Mouse (Mus musculus): ENCODE results near the gene Steap4. TPM values are rescaled to one million over a fixed set of nuclear protein-coding genes. Genes with fewer than 3 reads are reported as not detected.
"Not testable (repeated sequence)": the region's sequence is repeated elsewhere in the genome, so short reads cannot be mapped to it uniquely, and the experiment has no call there.

Gene Steap4
- polyA plus RNA-seq, 1 experiment, result not detected

GRCm38 (mm10) chr5:7980586-7980985 lies 20.3 kb downstream of the Steap4 start:
- H3K27ac ChIP-seq (ENCODE audit: insufficient read depth, low read depth, low read length), result no peak overlapping the region
- no peak for TF ChIP-seq POLR2A (IDR thresholded peaks at IDR 0.05; ENCODE audit: borderline replicate concordance, low read depth, low read length)
- no peak for TF ChIP-seq CTCF (IDR thresholded peaks at IDR 0.05; ENCODE audit: low read depth, low read length)
- H3K4me3 ChIP-seq (ENCODE audit: insufficient read depth, low read length), result no peak overlapping the region
- peaks cover 6% of the 10 kb centered on the region for H3K4me1 ChIP-seq (ENCODE audit: control insufficient read depth, insufficient read depth, low read length)

- no peak overlapping the region for H3K27ac ChIP-seq (ENCODE audit: insufficient read depth, low read depth, low read length)
- TF ChIP-seq POLR2A (IDR thresholded peaks at IDR 0.05; ENCODE audit: borderline replicate concordance, low read depth, low read length) (no peak), CTCF (IDR thresholded peaks at IDR 0.05; ENCODE audit: low read depth, low read length) (no peak)
- no peak overlapping the region for H3K4me3 ChIP-seq (ENCODE audit: insufficient read depth, low read length)
- no peaks in the 10 kb centered on the region for H3K4me1 ChIP-seq (ENCODE audit: control insufficient read depth, insufficient read depth, low read length)
Observed at GRCm38 (mm10) chr5:7987962-7988361, 27.7 kb downstream of the Steap4 start.

GRCm38 (mm10) chr5:7988415-7988814 lies 28.2 kb downstream of the Steap4 start:
- H3K4me1 ChIP-seq (ENCODE audit: control insufficient read depth, insufficient read depth, low read length), result no peaks in the 10 kb centered on the region
- no peak overlapping the region for H3K4me3 ChIP-seq (ENCODE audit: insufficient read depth, low read length)
- H3K27ac ChIP-seq (ENCODE audit: insufficient read depth, low read depth, low read length), result no peak overlapping the region
- no peak for TF ChIP-seq CTCF (IDR thresholded peaks at IDR 0.05; ENCODE audit: low read depth, low read length)
- TF ChIP-seq POLR2A (IDR thresholded peaks at IDR 0.05; ENCODE audit: borderline replicate concordance, low read depth, low read length), result no peak

- H3K4me1 ChIP-seq (ENCODE audit: control insufficient read depth, insufficient read depth, low read length); H3K4me3 ChIP-seq (ENCODE audit: insufficient read depth, low read length); H3K27ac ChIP-seq (ENCODE audit: insufficient read depth, low read depth, low read length): not testable (repeated sequence)
Observed at GRCm38 (mm10) chr5:7991631-7992030, 31.4 kb downstream of the Steap4 start.

- no peak overlapping the region for H3K4me3 ChIP-seq (ENCODE audit: insufficient read depth, low read length)
- H3K27ac ChIP-seq (ENCODE audit: insufficient read depth, low read depth, low read length), result no peak overlapping the region
- TF ChIP-seq POLR2A (IDR thresholded peaks at IDR 0.05; ENCODE audit: borderline replicate concordance, low read depth, low read length) (no peak), CTCF (IDR thresholded peaks at IDR 0.05; ENCODE audit: low read depth, low read length) (no peak)
- no peaks in the 10 kb centered on the region for H3K4me1 ChIP-seq (ENCODE audit: control insufficient read depth, insufficient read depth, low read length)
Observed at GRCm38 (mm10) chr5:7993766-7994165, 33.5 kb downstream of the Steap4 start.

- H3K4me1 ChIP-seq (ENCODE audit: control insufficient read depth, insufficient read depth, low read length), result no peaks in the 10 kb centered on the region
- no peak overlapping the region for H3K27ac ChIP-seq (ENCODE audit: insufficient read depth, low read depth, low read length)
- H3K4me3 ChIP-seq (ENCODE audit: insufficient read depth, low read length), result no peak overlapping the region
- TF ChIP-seq CTCF (IDR thresholded peaks at IDR 0.05; ENCODE audit: low read depth, low read length) (no peak), POLR2A (IDR thresholded peaks at IDR 0.05; ENCODE audit: borderline replicate concordance, low read depth, low read length) (no peak)
Observed at GRCm38 (mm10) chr5:7995288-7995897, 35.1 kb downstream of the Steap4 start.

- Histone ChIP-seq H3K4me1 (ENCODE audit: control insufficient read depth, insufficient read depth, low read length) (no peaks in the 10 kb centered on the region), H3K4me3 (ENCODE audit: insufficient read depth, low read length) (no peak overlapping the region), H3K27ac (ENCODE audit: insufficient read depth, low read depth, low read length) (no peak overlapping the region)
- TF ChIP-seq CTCF (IDR thresholded peaks at IDR 0.05; ENCODE audit: low read depth, low read length), result no peak
Observed at GRCm38 (mm10) chr5:7996401-7997044, 36.3 kb downstream of the Steap4 start.

- no peaks in the 10 kb centered on the region for H3K4me1 ChIP-seq (ENCODE audit: control insufficient read depth, insufficient read depth, low read length)
- H3K4me3 ChIP-seq (ENCODE audit: insufficient read depth, low read length), result no peak overlapping the region
- no peak overlapping the region for H3K27ac ChIP-seq (ENCODE audit: insufficient read depth, low read depth, low read length)
Observed at GRCm38 (mm10) chr5:7997086-7997485, 36.8 kb downstream of the Steap4 start.

GRCm38 (mm10) chr5:8000466-8000865 lies 40.2 kb downstream of the Steap4 start:
- TF ChIP-seq CTCF (IDR thresholded peaks at IDR 0.05; ENCODE audit: low read depth, low read length) (no peak), POLR2A (IDR thresholded peaks at IDR 0.05; ENCODE audit: borderline replicate concordance, low read depth, low read length) (no peak)
- Histone ChIP-seq H3K4me1 (ENCODE audit: control insufficient read depth, insufficient read depth, low read length) (no peaks in the 10 kb centered on the region), H3K27ac (ENCODE audit: insufficient read depth, low read depth, low read length) (no peak overlapping the region), H3K4me3 (ENCODE audit: insufficient read depth, low read length) (no peak overlapping the region)

More at GRCm38 (mm10) chr5:7997086-7997485, 36.8 kb downstream of the Steap4 start:
- TF ChIP-seq POLR2A (IDR thresholded peaks at IDR 0.05; ENCODE audit: borderline replicate concordance, low read depth, low read length) (no peak), CTCF (IDR thresholded peaks at IDR 0.05; ENCODE audit: low read depth, low read length) (no peak)

GRCm38 (mm10) chr5:8002827-8003226 lies 42.6 kb downstream of the Steap4 start:
- TF ChIP-seq CTCF (IDR thresholded peaks at IDR 0.05; ENCODE audit: low read depth, low read length) (no peak), POLR2A (IDR thresholded peaks at IDR 0.05; ENCODE audit: borderline replicate concordance, low read depth, low read length) (no peak)
- H3K27ac ChIP-seq (ENCODE audit: insufficient read depth, low read depth, low read length), result no peak overlapping the region
- H3K4me1 ChIP-seq (ENCODE audit: control insufficient read depth, insufficient read depth, low read length), result no peaks in the 10 kb centered on the region
- no peak overlapping the region for H3K4me3 ChIP-seq (ENCODE audit: insufficient read depth, low read length)

Data from bone marrow macrophage, adult 2 months (primary cell).